Mouse (Mus musculus): Measurements from ENCODE around the gene Tgm6.

DNA sequence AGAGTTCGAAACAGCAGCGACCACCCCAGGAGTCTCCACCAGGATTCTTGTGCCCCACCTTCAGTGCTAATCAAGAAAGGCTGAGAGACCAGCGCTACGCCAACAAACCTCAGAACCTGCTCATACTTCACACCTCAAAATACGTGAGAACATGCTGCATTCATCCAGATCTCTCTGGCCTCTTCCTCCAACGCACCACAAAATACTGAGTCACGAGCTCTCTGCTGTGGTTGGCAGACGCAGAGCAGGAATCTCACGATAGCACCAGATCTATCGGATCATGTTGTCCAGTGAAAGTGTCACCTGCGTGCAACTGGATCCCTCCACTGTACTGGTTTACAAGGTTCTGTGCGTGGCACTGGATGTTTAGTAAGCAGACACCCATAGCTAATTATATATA is 76.2 kb downstream of the Tgm6 start:
- TF ChIP-seq CTCF (IDR thresholded peaks at IDR 0.05; ENCODE audit: low read depth) = no peak
- TF ChIP-seq EP300 (IDR thresholded peaks at IDR 0.05; ENCODE audit: low read depth) = no peak

All from heart, postnatal 0 days (tissue).